Mouse (Mus musculus) CH12F3 (cell line): ENCODE measurements around the gene Poln.

Source experiments
- in situ Hi-C: fragments of 300-500 bp; cut with MboI; formaldehyde crosslinking; loops from 2 replicates; pipeline ENCODE4 v1.14.3; 2020; ENCODE audit warnings: low sequenced_read_pairs

Poln gene

GRCm38 (mm10) chr5:34168950-34169891 is at the start of gene Poln, which contains the start of gene Haus3:
Gene Poln (minus strand): TSS chr5:34169448.
Gene Haus3 (minus strand): TSS chr5:34169527.
- in situ Hi-C loops: no loop called here

DNA sequence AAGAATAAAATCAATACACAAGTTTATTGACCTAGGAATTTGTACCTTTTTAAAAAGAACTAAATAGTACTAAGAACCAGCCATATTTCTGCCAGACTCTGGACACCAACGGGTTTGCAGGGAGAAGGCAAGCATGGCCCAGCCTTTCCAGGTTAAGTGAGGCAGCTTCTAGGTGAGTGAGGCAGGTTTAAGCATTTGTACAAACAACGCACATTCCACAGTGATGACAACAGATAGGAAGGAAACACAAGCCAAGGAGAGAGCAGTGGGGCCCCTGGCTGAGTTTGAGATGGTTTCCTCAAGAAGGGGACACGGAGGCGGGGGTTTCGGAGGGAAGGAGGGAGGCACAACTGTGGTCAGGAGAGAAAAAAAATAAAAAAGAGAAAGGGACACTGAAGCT is 49.4 kb upstream of the Poln start:
- in situ Hi-C loops: loop anchor here (5.0 kb wide), 1 partner anchor 34 kb away; no protein-coding TSS in a partner anchor

DNA sequence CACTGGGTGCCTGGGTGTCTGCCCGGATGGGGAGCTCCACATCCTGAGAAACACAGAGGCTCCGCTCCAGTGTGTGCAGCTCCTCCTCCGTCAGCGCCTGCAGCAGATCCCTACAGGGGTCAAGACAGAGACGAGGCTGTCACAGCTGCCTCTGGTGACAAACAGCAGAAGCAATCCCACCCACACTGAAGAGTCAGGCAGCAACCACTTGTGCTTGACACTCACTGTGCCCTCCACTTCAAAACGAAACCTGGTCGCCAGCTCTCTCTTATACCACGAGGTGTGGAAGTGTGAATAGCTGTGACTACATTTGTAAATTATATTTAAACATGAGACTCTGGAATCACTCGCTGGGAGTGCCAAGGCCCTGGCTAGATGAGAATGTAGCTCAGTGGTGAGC is 48.5 kb upstream of the Poln start:
- in situ Hi-C loops: loop anchor here (5.0 kb wide), 1 partner anchor 35 kb away; no protein-coding TSS in a partner anchor

DNA sequence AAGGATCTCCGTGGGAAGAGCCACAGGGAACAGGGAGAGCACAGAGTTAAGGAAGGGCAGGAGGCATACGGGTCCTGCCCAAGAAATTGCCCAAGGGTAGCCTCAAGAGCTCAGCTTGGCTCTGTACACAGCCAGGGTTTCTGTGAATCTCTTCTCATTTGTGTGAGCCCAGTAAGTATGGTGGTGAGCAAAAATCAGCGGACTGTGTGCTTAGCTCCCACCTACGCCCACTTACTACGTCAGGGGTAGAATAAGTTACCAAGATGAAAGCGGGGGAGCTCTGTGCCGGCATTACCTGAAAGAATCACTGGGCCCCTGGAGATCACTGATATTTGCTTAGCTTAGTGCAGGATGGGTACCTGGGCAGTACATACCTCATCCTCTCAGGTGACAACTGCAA is 46.8 kb upstream of the Poln start:
- in situ Hi-C loops: loop anchor here (5.0 kb wide), 1 partner anchor 36 kb away; no protein-coding TSS in a partner anchor

DNA sequence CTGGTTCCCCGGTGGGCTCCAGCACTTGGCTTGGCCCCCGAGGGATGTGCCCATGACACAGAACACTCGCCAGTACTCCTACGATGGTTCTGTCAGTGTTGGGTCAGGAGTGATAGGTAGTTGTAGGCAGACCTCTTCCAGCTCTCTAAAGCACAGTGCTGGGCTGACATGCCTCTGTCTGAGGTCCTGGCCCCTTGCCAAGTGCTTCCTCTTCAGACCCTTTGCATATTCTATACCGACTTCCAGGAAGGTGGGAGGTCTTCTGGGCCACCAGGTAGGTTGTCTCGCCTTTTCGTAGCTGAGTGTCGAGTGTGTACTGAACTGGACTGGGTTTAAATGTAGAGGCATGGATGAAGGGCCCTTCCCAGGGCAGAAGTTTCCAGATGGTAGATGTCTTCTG is 44.4 kb upstream of the Poln start:
- in situ Hi-C loops: no loop called here

- in situ Hi-C loops: no loop called here
These were observed 41.0 kb upstream of the Poln start for GRCm38 (mm10) chr5:34210279-34210678.

DNA sequence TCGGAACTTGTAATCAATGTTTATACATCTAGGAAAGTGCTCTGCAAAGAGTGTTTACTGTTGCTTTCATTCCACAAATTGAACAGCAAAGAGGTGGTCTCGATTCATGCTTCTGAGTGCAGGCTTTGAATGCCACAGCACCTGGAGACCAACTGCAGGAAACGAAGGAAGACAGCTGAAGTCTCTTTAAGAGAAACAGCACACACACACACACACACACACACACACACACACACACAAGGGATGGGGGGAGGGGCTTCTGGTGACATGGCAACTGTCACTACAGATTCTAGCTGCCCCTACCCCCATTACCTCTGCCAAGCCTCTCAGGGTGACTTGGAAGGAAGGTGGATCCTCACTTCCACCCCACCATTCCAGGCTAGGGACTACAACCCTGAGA is 38.3 kb upstream of the Poln start:
- in situ Hi-C loops: no loop called here

DNA sequence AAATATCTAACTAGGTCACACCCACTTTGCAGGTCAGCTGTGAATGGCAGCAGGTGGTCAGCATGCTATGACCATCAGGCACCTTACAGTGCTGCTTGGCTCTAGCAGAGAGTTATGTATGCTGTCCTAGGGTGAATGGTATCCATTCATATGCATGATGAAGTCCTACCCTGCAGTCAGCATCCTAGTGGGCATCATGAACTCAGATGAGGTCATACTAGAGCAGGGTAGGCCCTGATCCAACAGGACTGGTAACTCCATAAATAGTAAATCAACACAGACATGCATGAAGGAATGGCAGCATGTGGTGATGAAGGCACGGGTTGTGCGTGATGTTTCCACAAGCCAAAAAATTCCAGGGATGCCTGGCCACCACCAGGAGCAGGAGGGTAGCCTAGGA is 36.5 kb upstream of the Poln start:
- in situ Hi-C loops: no loop called here

DNA sequence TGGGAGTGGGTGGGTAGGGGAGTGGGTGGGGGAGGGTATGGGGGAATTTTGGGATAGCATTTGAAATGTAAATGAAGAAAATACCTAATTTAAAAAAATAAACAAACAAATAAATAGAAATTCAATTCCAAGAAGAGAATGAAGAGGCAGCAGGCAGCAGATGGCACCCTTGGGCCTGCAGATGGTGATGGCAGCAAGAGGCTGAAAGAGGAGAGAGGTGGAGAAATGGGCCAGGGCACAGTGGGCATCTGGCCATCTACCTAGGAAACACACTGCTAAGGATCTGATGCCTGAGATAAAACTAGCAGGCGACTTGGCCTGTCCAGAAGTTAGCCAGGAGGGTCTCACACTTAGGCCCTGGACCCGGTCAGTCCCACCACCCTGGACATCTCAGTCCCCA is 35.7 kb upstream of the Poln start:
- in situ Hi-C loops: no loop called here

DNA sequence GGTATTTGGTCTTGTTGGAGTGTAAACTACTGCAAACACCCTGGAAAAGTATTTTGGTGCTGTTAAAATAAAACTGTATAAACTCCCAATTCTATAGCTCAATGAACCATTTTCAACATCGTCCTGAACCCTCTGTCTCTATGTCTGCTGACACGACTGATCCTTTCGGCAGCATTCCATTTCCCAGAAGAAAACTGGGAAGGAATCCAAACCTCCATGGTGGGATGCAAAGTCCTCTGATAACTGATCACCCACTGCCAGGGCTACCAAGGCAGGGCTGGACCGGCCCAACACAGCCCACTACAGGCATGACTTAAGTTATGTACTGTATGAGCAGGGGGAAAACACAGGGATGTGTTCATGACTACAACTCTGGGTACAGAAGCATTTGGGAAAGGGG is 32.8 kb upstream of the Poln start:
- in situ Hi-C loops: no loop called here

DNA sequence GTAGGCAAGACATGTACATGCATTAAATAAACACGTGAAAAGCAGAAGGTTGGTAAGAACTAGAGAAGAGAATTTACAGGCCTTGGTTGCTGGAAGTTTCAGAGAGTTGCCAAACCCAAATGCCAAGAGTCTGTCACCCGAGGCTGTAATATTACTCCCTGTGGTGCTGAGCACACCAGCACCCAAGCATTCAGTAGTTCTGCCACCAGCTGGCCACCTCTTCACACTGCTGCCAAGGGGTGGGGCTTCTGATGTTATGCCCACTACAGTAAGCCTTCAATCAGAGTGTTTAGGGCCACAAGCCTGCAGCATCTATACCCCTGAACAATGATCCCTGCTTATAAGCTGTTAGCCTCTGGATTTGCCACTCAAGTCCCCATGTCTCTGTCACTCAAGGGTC is 32.1 kb upstream of the Poln start:
- in situ Hi-C loops: no loop called here

DNA sequence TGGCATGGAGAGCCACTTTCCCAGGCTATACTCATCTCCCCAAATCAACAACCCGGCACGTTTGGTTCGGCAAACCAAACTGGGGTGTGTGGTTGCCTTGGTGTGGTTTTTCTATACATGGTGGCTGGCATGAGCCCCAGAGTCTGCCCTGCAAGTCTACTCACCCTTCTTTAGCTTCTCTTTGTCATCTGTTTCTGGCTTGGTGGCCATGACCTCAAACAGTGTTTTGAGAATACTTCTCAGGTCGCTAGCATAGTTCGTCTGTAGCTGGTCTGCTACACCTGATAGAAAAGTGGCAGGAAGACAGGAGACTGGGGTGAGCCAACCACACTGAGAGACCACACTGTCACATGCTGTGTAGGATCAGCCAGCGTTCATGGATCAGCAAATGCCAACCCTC is 29.4 kb upstream of the Poln start:
- in situ Hi-C loops: no loop called here

- in situ Hi-C loops: no loop called here
These were observed 28.0 kb upstream of the Poln start for GRCm38 (mm10) chr5:34197243-34197642.

DNA sequence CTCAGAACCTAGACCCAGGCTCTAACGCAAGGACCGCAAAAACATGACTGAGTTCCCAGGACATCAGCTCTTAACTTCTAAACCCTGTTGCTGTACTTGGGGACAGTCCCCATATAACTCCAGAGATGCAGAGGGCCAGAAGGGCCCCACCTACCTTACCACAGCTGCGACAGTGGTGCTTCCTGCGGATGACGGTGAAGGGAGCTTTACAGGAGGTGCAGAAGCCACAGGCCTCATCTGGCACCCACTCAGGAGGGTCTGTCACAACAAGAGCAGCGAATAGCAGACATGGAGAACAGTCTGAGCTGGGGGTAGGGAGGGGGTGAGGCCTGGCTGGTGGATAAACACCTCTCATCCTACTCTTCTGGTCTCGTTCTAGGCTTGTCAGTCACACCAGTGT is 27.2 kb upstream of the Poln start:
- in situ Hi-C loops: no loop called here

- in situ Hi-C loops: no loop called here
These were observed 26.5 kb upstream of the Poln start for GRCm38 (mm10) chr5:34195786-34196185.

DNA sequence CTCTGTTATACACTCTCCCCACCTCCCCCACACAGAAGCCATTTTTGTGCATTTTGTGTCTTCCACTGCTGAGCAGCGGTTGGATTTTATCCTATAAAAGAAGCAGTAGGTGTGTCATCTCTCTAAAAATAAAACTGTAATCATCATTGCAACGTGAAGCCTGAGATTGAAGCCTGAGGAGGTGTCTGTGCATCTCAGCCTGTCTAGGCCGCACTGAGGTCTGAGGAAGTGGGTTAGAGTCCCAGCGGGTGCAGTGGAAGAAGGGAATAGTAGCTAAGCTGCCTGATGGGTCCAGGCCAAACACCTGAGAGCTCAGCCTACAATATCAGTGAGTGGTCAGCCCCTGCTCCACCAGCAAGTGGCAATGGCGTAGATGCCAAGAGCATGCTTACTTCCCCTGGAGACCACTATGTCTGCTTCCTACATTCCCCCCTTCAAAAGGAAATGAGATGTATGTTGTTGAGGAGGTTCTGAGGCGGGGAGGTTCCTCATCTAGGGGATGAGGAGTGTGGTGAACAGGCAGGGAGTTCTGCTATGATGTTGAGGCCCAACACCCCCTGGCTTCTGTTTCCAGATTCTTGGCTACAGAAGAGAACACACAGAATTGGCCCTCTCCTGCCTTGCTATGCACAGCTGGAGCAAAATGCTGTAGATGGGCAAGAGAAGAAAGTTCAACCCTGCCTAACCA is 25.9 kb upstream of the Poln start:
- in situ Hi-C loops: no loop called here

GRCm38 (mm10) chr5:34194426-34194825 is 25.2 kb upstream of the Poln start:
- in situ Hi-C loops: no loop called here

DNA sequence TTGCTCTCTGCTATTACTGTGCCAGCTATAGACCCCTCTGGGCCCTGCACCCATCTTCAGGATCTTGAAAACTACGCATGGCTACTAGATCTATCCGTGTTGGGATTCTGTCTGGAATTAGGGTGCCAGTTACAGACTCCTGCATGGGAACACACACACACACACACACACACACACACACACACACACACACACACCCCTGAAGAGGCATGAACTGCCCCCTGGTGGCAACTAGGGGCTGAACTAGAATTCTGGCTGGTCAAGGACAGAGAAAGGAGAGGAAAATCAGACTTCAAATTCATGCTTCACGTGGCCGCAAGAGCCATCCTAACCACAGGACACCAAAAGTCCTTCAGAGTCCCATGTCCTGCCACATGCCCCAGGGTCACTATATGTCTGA is 22.6 kb upstream of the Poln start:
- in situ Hi-C loops: no loop called here

GRCm38 (mm10) chr5:34191021-34191420 is 21.8 kb upstream of the Poln start:
- in situ Hi-C loops: no loop called here

GRCm38 (mm10) chr5:34189521-34189920 is 20.3 kb upstream of the Poln start:
- in situ Hi-C loops: no loop called here

DNA sequence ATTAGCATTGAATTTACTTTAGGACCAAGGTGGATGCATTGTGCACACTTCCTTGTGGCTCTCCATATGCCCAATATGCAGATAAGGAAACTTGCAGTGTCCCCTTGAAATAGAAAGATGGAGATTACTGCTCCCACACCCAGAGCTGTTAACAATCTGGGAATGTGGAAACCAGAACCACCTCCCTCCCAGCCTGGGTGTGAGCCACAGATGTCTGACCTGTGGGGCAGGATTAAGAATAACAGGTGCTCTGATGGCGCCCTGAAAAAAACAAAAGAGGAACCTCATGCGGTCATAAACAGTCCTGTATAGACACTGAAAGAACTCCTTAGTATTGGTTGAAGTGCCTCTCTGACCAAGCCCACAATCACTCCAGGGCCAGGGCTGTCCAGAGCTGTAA is 19.6 kb upstream of the Poln start:
- in situ Hi-C loops: no loop called here
